Mouse (Mus musculus) bone marrow, adult 2 months (tissue): ENCODE results near the gene Rad51d.

ENCODE experiments used
- CTCF ChIP-seq: fragments of 200-500 bp; IDR thresholded peaks from 2 replicates; pipeline ENCODE4 v1.5.1; 2011; ENCODE audit warnings: low read length, control low read depth; ENCODE audit not compliant: control insufficient read depth, insufficient read depth
- POLR2A ChIP-seq: fragments of 200-500 bp; IDR thresholded peaks from 2 replicates; pipeline ENCODE4 v1.6.1; 2011; ENCODE audit warnings: low read depth, mild to moderate bottlenecking, control low read depth, low read length, borderline replicate concordance; ENCODE audit not compliant: control insufficient read depth

DNA sequence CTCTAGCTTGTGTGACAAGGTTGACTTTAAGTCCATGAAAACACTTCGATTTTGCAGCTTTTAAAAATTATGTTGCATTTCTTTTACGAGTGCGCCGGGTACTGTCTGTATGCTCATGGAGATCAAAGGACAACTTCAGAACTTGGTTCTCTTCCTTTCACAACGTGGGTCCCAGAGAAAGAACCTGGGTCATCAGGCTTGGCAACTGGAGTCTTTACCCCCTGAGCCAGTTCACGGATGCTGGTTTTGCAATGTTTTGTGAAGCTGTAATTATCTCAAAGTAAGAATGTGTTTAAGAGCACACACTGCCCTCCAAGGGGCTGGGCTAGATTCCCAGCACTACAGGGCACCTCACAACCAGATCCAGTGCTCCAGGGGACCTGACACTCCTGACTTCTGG, 36.3 kb downstream of the Rad51d start:
- TF ChIP-seq CTCF (no peak), POLR2A (no peak)
